Mouse (Mus musculus) stomach, embryonic 16.5 days (tissue): Measurements from ENCODE around the gene Olfr1089. TPM values are rescaled to one million over a fixed set of nuclear protein-coding genes. Genes with fewer than 3 reads are reported as not detected.

Experiments used
- ATAC-seq: fragments of 200-750 bp; cut with Nextera tagmentation; 2 replicates; pipeline ENCODE4 v1.8.0; 2017; ENCODE audit warnings: moderate number of reproducible peaks, moderate TSS enrichment; ENCODE audit not compliant: insufficient read depth, low FRiP score
- H3K27ac ChIP-seq: fragments of 300-500 bp; sonication (generic); 2 replicates; pipeline ENCODE4 v1.5.1; 2014; ENCODE audit warnings: low read length
- H3K27me3 ChIP-seq: fragments of 300-500 bp; sonication (generic); 2 replicates; pipeline ENCODE4 v1.6.1; 2014; ENCODE audit warnings: low read length, control low read depth, mixed read lengths; ENCODE audit not compliant: control insufficient read depth, insufficient read depth
- H3K36me3 ChIP-seq: fragments of 300-500 bp; sonication (generic); 2 replicates; pipeline ENCODE4 v1.6.1; 2014; ENCODE audit warnings: low read length; ENCODE audit not compliant: control insufficient read depth, insufficient read depth
- H3K4me1 ChIP-seq: fragments of 300-500 bp; sonication (generic); 2 replicates; pipeline ENCODE4 v1.6.1; 2014; ENCODE audit warnings: low read length, control low read depth, mixed read lengths; ENCODE audit not compliant: control insufficient read depth, insufficient read depth
- H3K4me2 ChIP-seq: fragments of 300-500 bp; sonication (generic); 2 replicates; pipeline ENCODE4 v1.6.1; 2014; ENCODE audit warnings: low read depth, low read length, mixed read lengths
- H3K4me3 ChIP-seq: fragments of 300-500 bp; sonication (generic); replicated peaks from 2 replicates; pipeline ENCODE4 v1.5.1; 2014; ENCODE audit warnings: mild to moderate bottlenecking, low read length
- H3K9ac ChIP-seq: fragments of 300-500 bp; sonication (generic); 2 replicates; pipeline ENCODE4 v1.6.1; 2014; ENCODE audit warnings: low read length
- H3K9me3 ChIP-seq: fragments of 300-500 bp; sonication (generic); replicated peaks from 2 replicates; pipeline ENCODE4 v1.6.1; 2016; ENCODE audit warnings: low read length, control low read depth; ENCODE audit not compliant: control insufficient read depth
- WGBS: fragments of 180-500 bp; shearing (Covaris S2); extraction: QIAGEN DNeasy Blood & Tissue Kit; methylation state at CpG from one replicate; pipeline ENCODE4 v1.1.7; 2014; 5-methylcytosine and 5-hydroxymethylcytosine counted together
- polyA plus RNA-seq: library from polyadenylated mRNA; unstranded; fragments of >200 nt; fragmentation: Nextera tagmentation; extraction: Ambion mirVana; gene quantifications from 2 replicates; pipeline ENCODE4 v1.2.1, GENCODE M21; 2015

Gene Olfr1089
- polyA plus RNA-seq, result not detected in 2 replicates

GRCm38 (mm10) chr2:86733601-86734000 is at the start of gene Olfr1089:
TSS of gene Olfr1089 (minus strand) at chr2:86733701.
- no peak within 1 kb of the TSS for H3K4me3 ChIP-seq
- no peaks in the 10 kb centered on the region for H3K4me1 ChIP-seq
- H3K9me3 ChIP-seq, result no peaks in the 10 kb centered on the region
- no peak within 1 kb of the TSS for H3K27ac ChIP-seq
- ATAC-seq, result no peak
- H3K36me3 ChIP-seq, result no peaks in the 10 kb centered on the region
- no peaks in the 10 kb centered on the region for H3K27me3 ChIP-seq
- no peak within 1 kb of the TSS for H3K4me2 ChIP-seq
- no peak within 1 kb of the TSS for H3K9ac ChIP-seq

- H3K4me1 ChIP-seq, result no peaks in the 10 kb centered on the region
Measured at GRCm38 (mm10) chr2:86782179-86782578, 48.7 kb upstream of the Olfr1089 start, which contains the start of gene Olfr1093. TSS of gene Olfr1093 (plus strand) at chr2:86782479.

GRCm38 (mm10) chr2:86761050-86761449 is 27.5 kb upstream of the Olfr1089 start:
- Histone ChIP-seq H3K27ac (no peak overlapping the region), H3K4me1 (no peaks in the 10 kb centered on the region), H3K4me3 (no peak overlapping the region), H3K9me3 (no peaks in the 10 kb centered on the region), H3K36me3 (no peaks in the 10 kb centered on the region), H3K9ac (no peak overlapping the region), H3K27me3 (no peaks in the 10 kb centered on the region), H3K4me2 (no peak overlapping the region)
- WGBS, result 93% methylated on average over 6 of the region's 6 CpGs
- no peak for ATAC-seq

More at GRCm38 (mm10) chr2:86782179-86782578, 48.7 kb upstream of the Olfr1089 start, which contains the start of gene Olfr1093:
- Histone ChIP-seq H3K27ac (no peak within 1 kb of the TSS), H3K9me3 (no peaks in the 10 kb centered on the region), H3K4me2 (no peak within 1 kb of the TSS), H3K9ac (no peak within 1 kb of the TSS), H3K4me3 (no peak within 1 kb of the TSS), H3K27me3 (no peaks in the 10 kb centered on the region), H3K36me3 (no peaks in the 10 kb centered on the region)
- no peak for ATAC-seq
- 64% methylated on average over 2 of the region's 2 CpGs for WGBS

GRCm38 (mm10) chr2:86758893-86759292 is 25.4 kb upstream of the Olfr1089 start, which contains the start of gene Olfr1090:
TSS of gene Olfr1090 (minus strand) at chr2:86758993.
- H3K4me1 ChIP-seq, result no peaks in the 10 kb centered on the region
- ATAC-seq, result no peak
- H3K9me3 ChIP-seq, result no peaks in the 10 kb centered on the region
- no peaks in the 10 kb centered on the region for H3K27me3 ChIP-seq
- no peak within 1 kb of the TSS for H3K4me3 ChIP-seq
- no peak within 1 kb of the TSS for H3K9ac ChIP-seq
- H3K27ac ChIP-seq, result no peak within 1 kb of the TSS
- no peaks in the 10 kb centered on the region for H3K36me3 ChIP-seq
- H3K4me2 ChIP-seq, result no peak within 1 kb of the TSS
- WGBS, result 89% methylated on average over 1 of the region's 1 CpGs

GRCm38 (mm10) chr2:86698295-86698694 is 35.2 kb downstream of the Olfr1089 start, which contains the start of gene Olfr1087:
TSS of gene Olfr1087 (minus strand) at chr2:86698395.
- H3K27ac ChIP-seq, result no peak within 1 kb of the TSS
- ATAC-seq, result no peak
- H3K4me2 ChIP-seq, result no peak within 1 kb of the TSS
- H3K4me1 ChIP-seq, result no peaks in the 10 kb centered on the region
- H3K9me3 ChIP-seq, result no peaks in the 10 kb centered on the region
- H3K9ac ChIP-seq, result no peak within 1 kb of the TSS
- H3K27me3 ChIP-seq, result no peaks in the 10 kb centered on the region
- H3K4me3 ChIP-seq, result no peak within 1 kb of the TSS
- no peaks in the 10 kb centered on the region for H3K36me3 ChIP-seq

Other genes starting within 250 kb of the Olfr1089 start
- gene Olfr228, start 246.3 kb downstream of the Olfr1089 start, polyA plus RNA-seq, result not detected in 2 replicates
- gene Olfr1076, start 225.2 kb downstream of the Olfr1089 start, polyA plus RNA-seq, result not detected in 2 replicates
- not detected in 2 replicates for gene Olfr1079, start 191.2 kb downstream of the Olfr1089 start, polyA plus RNA-seq
- gene Olfr1080, start 175.5 kb downstream of the Olfr1089 start, polyA plus RNA-seq, result not detected in 2 replicates
- not detected in 2 replicates for gene Olfr1082, start 134.7 kb downstream of the Olfr1089 start, polyA plus RNA-seq
- not detected in 2 replicates for gene Olfr1084, start 94.0 kb downstream of the Olfr1089 start, polyA plus RNA-seq
- gene Olfr1085, start 71.7 kb downstream of the Olfr1089 start, polyA plus RNA-seq, result not detected in 2 replicates
- gene Olfr1086, start 53.6 kb downstream of the Olfr1089 start, polyA plus RNA-seq, result not detected in 2 replicates
- gene Olfr1087, start 35.3 kb downstream of the Olfr1089 start, polyA plus RNA-seq, result not detected in 2 replicates
- not detected in 2 replicates for gene Olfr1090, start 25.3 kb upstream of the Olfr1089 start, polyA plus RNA-seq
- not detected in 2 replicates for gene Olfr1093, start 48.8 kb upstream of the Olfr1089 start, polyA plus RNA-seq
- gene Olfr141, start 76.3 kb upstream of the Olfr1089 start, polyA plus RNA-seq, result not detected in 2 replicates
- gene Olfr1094, start 91.0 kb upstream of the Olfr1089 start, polyA plus RNA-seq, result not detected in 2 replicates
- gene Olfr1095, start 118.0 kb upstream of the Olfr1089 start, polyA plus RNA-seq, result not detected in 2 replicates
- not detected in 2 replicates for gene Gm13723, start 141.1 kb upstream of the Olfr1089 start, polyA plus RNA-seq
- gene Olfr1097, start 158.5 kb upstream of the Olfr1089 start, polyA plus RNA-seq, result not detected in 2 replicates
- not detected in 2 replicates for gene Olfr1098, start 190.8 kb upstream of the Olfr1089 start, polyA plus RNA-seq
- not detected in 2 replicates for gene Olfr1099, start 227.0 kb upstream of the Olfr1089 start, polyA plus RNA-seq
- not detected in 2 replicates for gene Olfr1100, start 246.3 kb upstream of the Olfr1089 start, polyA plus RNA-seq